Mouse (Mus musculus) MEL (cell line): Measurements from ENCODE around the gene Olfr139. TPM values are rescaled to one million over a fixed set of nuclear protein-coding genes. Genes with fewer than 3 reads are reported as not detected.

Source experiments
- DNase-seq: peaks from one replicate; pipeline ENCODE4 v3.0.0; 2011; ENCODE audit warnings: low read depth, low spot score
- H3K27ac ChIP-seq: 2 replicates; pipeline ENCODE4 v1.5.1; 2012; ENCODE audit warnings: low read depth, mild to moderate bottlenecking, control low read depth, low read length, moderate library complexity; ENCODE audit not compliant: control insufficient read depth
- H3K27me3 ChIP-seq, 2 experiments: fragments of 150-350 bp in 1 of 2; sonication (generic) in 1 of 2; 2 replicates each; pipeline ENCODE4 v1.6.1; 2012; ENCODE audit warnings: low read length in 2 of 2, mild to moderate bottlenecking in 2 of 2, improper control_type of control experiment in 1 of 2, moderate library complexity in 1 of 2; ENCODE audit not compliant: insufficient read depth in 2 of 2, control insufficient read depth in 1 of 2
- H3K36me3 ChIP-seq, 2 experiments: 2 replicates each; pipeline ENCODE4 v1.6.1; 2012 to 2014; ENCODE audit warnings: low read length in 2 of 2, improper control_type of control experiment in 1 of 2, inconsistent platforms in 1 of 2, mild to moderate bottlenecking in 1 of 2; ENCODE audit not compliant: insufficient read depth in 2 of 2, control insufficient read depth in 1 of 2
- H3K4me1 ChIP-seq, 2 experiments: fragments of 150-350 bp in 1 of 2; sonication (generic) in 1 of 2; 2 replicates each; pipeline ENCODE4 v1.6.1; 2012; ENCODE audit warnings: low read length in 2 of 2, improper control_type of control experiment in 1 of 2, mild to moderate bottlenecking in 1 of 2; ENCODE audit not compliant: insufficient read depth in 2 of 2, control insufficient read depth in 1 of 2
- H3K4me3 ChIP-seq, 2 experiments: fragments of 150-350 bp in 1 of 2; sonication (generic) in 1 of 2; 2 replicates each; pipeline ENCODE4 v1.5.1; 2012; ENCODE audit warnings: low read depth in 2 of 2, low read length in 2 of 2, mild to moderate bottlenecking in 2 of 2, moderate library complexity in 2 of 2, control low read depth in 1 of 2, improper control_type of control experiment in 1 of 2; ENCODE audit not compliant: control insufficient read depth in 1 of 2, insufficient read depth in 1 of 2
- H3K79me2 ChIP-seq: 2 replicates; pipeline ENCODE4 v1.6.1; 2012; ENCODE audit warnings: mild to moderate bottlenecking, low read length, moderate library complexity; ENCODE audit not compliant: control insufficient read depth, poor library complexity, insufficient read depth
- H3K9ac ChIP-seq: 2 replicates; pipeline ENCODE4 v1.6.1; 2012; ENCODE audit warnings: low read depth, mild to moderate bottlenecking, control low read depth, low read length, moderate library complexity; ENCODE audit not compliant: control insufficient read depth, poor library complexity, severe bottlenecking
- H3K9me3 ChIP-seq: fragments of 150-350 bp; sonication (generic); replicated peaks from 2 replicates; pipeline ENCODE4 v1.6.1; 2012; ENCODE audit warnings: mild to moderate bottlenecking, low read length, improper control_type of control experiment, moderate library complexity; ENCODE audit not compliant: insufficient read depth
- BHLHE40 ChIP-seq: IDR thresholded peaks from 2 replicates; pipeline ENCODE4 v1.6.1; 2012; ENCODE audit warnings: low read depth, mild to moderate bottlenecking, inconsistent platforms, low read length, improper control_type of control experiment, borderline replicate concordance
- CHD1 ChIP-seq: IDR thresholded peaks from 2 replicates; pipeline ENCODE4 v1.6.1; 2012; ENCODE audit warnings: low read depth, mild to moderate bottlenecking, inconsistent platforms, low read length, improper control_type of control experiment
- CHD2 ChIP-seq: IDR thresholded peaks from 2 replicates; pipeline ENCODE4 v1.6.1; 2011; ENCODE audit warnings: low read length, improper control_type of control experiment
- CTCF ChIP-seq, 3 experiments: IDR thresholded peaks in 2 of 3; conservative IDR thresholded peaks in 1 of 3; 2 replicates each; pipeline ENCODE4 v1.5.1; 2011 to 2012; ENCODE audit warnings: low read length in 3 of 3, low read depth in 2 of 3, mild to moderate bottlenecking in 2 of 3, improper control_type of control experiment in 1 of 3, inconsistent platforms in 1 of 3, mixed read lengths in 1 of 3, moderate library complexity in 1 of 3; ENCODE audit not compliant: control insufficient read depth in 1 of 3, insufficient read depth in 1 of 3, poor library complexity in 1 of 3, severe bottlenecking in 1 of 3
- E2F4 ChIP-seq: IDR thresholded peaks from 2 replicates; pipeline ENCODE4 v1.6.1; 2011; ENCODE audit warnings: low read depth, low read length, improper control_type of control experiment, borderline replicate concordance
- ELF1 ChIP-seq: IDR thresholded peaks from 2 replicates; pipeline ENCODE4 v1.6.1; 2014; ENCODE audit warnings: low read depth, mild to moderate bottlenecking, inconsistent platforms, low read length, improper control_type of control experiment, moderate library complexity
- EP300 ChIP-seq, 2 experiments: IDR thresholded peaks; 2 replicates each; pipeline ENCODE4 v1.6.1; 2011; ENCODE audit warnings: improper control_type of control experiment in 2 of 2, low read length in 2 of 2, low read depth in 1 of 2, mild to moderate bottlenecking in 1 of 2
- ETS1 ChIP-seq: IDR thresholded peaks from 2 replicates; pipeline ENCODE4 v1.6.1; 2012; ENCODE audit warnings: low read depth, mild to moderate bottlenecking, inconsistent platforms, low read length, improper control_type of control experiment, moderate library complexity
- JUND ChIP-seq: IDR thresholded peaks from 2 replicates; pipeline ENCODE4 v1.6.1; 2011; ENCODE audit warnings: low read depth, mild to moderate bottlenecking, improper control_type of control experiment, low read length
- KAT2A ChIP-seq: conservative IDR thresholded peaks from 2 replicates; pipeline ENCODE4 v1.6.1; 2012; ENCODE audit warnings: low read depth, low read length, improper control_type of control experiment, inconsistent platforms
- MAFK ChIP-seq: IDR thresholded peaks from 2 replicates; pipeline ENCODE4 v1.6.1; 2011; ENCODE audit warnings: low read depth, mild to moderate bottlenecking, low read length, improper control_type of control experiment, borderline replicate concordance
- MAX ChIP-seq: IDR thresholded peaks from 2 replicates; pipeline ENCODE4 v1.6.1; 2011; ENCODE audit warnings: low read length, improper control_type of control experiment
- MXI1 ChIP-seq: IDR thresholded peaks from 2 replicates; pipeline ENCODE4 v1.6.1; 2011; ENCODE audit warnings: mild to moderate bottlenecking, low read depth, low read length, improper control_type of control experiment
- MYC ChIP-seq: IDR thresholded peaks from 2 replicates; pipeline ENCODE4 v1.6.1; 2011; ENCODE audit warnings: low read depth, mild to moderate bottlenecking, low read length, improper control_type of control experiment, moderate library complexity
- NELFE ChIP-seq: IDR thresholded peaks from 2 replicates; pipeline ENCODE4 v1.6.1; 2011; ENCODE audit warnings: low read depth, low read length, improper control_type of control experiment
- NRF1 ChIP-seq: IDR thresholded peaks from 2 replicates; pipeline ENCODE4 v1.6.1; 2014; ENCODE audit warnings: low read depth, mild to moderate bottlenecking, inconsistent platforms, low read length, improper control_type of control experiment, moderate library complexity; ENCODE audit not compliant: poor library complexity, insufficient read depth, severe bottlenecking
- POLR2AphosphoS2 ChIP-seq: IDR thresholded peaks from 2 replicates; pipeline ENCODE4 v1.6.1; 2011; ENCODE audit warnings: low read length, improper control_type of control experiment
- POLR2AphosphoS5 ChIP-seq: IDR thresholded peaks from 2 replicates; pipeline ENCODE4 v1.6.1; 2012; ENCODE audit warnings: low read depth, borderline replicate concordance, mild to moderate bottlenecking, inconsistent platforms, low read length, moderate library complexity, mixed read lengths
- RAD21 ChIP-seq: IDR thresholded peaks from 2 replicates; pipeline ENCODE4 v1.6.1; 2011; ENCODE audit warnings: mild to moderate bottlenecking, low read depth, low read length, improper control_type of control experiment
- RCOR1 ChIP-seq: IDR thresholded peaks from 2 replicates; pipeline ENCODE4 v1.6.1; 2012; ENCODE audit warnings: low read depth, mild to moderate bottlenecking, inconsistent platforms, low read length, improper control_type of control experiment
- SMC3 ChIP-seq: IDR thresholded peaks from 2 replicates; pipeline ENCODE4 v1.6.1; 2011; ENCODE audit warnings: low read depth, low read length, improper control_type of control experiment
- TAL1 ChIP-seq: IDR thresholded peaks from 2 replicates; pipeline ENCODE4 v1.6.1; 2012; ENCODE audit warnings: mild to moderate bottlenecking, inconsistent platforms, low read length, moderate library complexity, mixed read lengths
- UBTF ChIP-seq: IDR thresholded peaks from 2 replicates; pipeline ENCODE4 v1.6.1; 2012; ENCODE audit warnings: low read depth, mild to moderate bottlenecking, inconsistent platforms, low read length, improper control_type of control experiment, moderate library complexity, borderline replicate concordance; ENCODE audit not compliant: insufficient read depth
- USF1 ChIP-seq: IDR thresholded peaks from 2 replicates; pipeline ENCODE4 v1.6.1; 2014; ENCODE audit warnings: low read depth, mild to moderate bottlenecking, inconsistent platforms, low read length, improper control_type of control experiment, moderate library complexity
- ZKSCAN1 ChIP-seq: IDR thresholded peaks from 2 replicates; pipeline ENCODE4 v1.6.1; 2012; ENCODE audit warnings: low read depth, mild to moderate bottlenecking, inconsistent platforms, low read length, improper control_type of control experiment, moderate library complexity
- ZMIZ1 ChIP-seq: IDR thresholded peaks from 2 replicates; pipeline ENCODE4 v1.6.1; 2012; ENCODE audit warnings: low read depth, mild to moderate bottlenecking, inconsistent platforms, low read length, improper control_type of control experiment, moderate library complexity
- ZNF384 ChIP-seq: IDR thresholded peaks from 2 replicates; pipeline ENCODE4 v1.6.1; 2012; ENCODE audit warnings: low read depth, mild to moderate bottlenecking, inconsistent platforms, low read length, improper control_type of control experiment
- polyA plus RNA-seq, 2 experiments: library from polyadenylated mRNA; stranded (reverse) in 1 of 2; unstranded in 1 of 2; fragments of >175 nt in 1 of 2; fragments of >200 nt in 1 of 2; gene quantifications; 2 replicates each; pipeline versions ENCODE4 v1.2.1 to v1.2.4; 2012; ENCODE audit warnings: low replicate concordance in 2 of 2, low read depth in 1 of 2; ENCODE audit not compliant: insufficient read length in 2 of 2, insufficient read depth in 1 of 2, missing spikeins in 1 of 2
- total RNA-seq: library from RNA; depleted of rRNA; stranded (reverse); fragments of 300-350 nt; gene quantifications from 2 replicates; pipeline ENCODE4 v1.2.3, GENCODE M21; 2012; rRNA removed

Olfr139 gene
- total RNA-seq (not detected in 2 replicates), polyA plus RNA-seq (not detected)

GRCm38 (mm10) chr11:74056451-74056850 lies at the start of gene Olfr139, which contains the start of gene Olfr399:
Gene Olfr139 (minus strand): TSS chr11:74056551.
Gene Olfr399 (minus strand): TSS chr11:74056615.
- no peak within 1 kb of the TSS for H3K27ac ChIP-seq
- no peak for DNase-seq
- H3K9ac ChIP-seq = no peak within 1 kb of the TSS
- no peak for TF ChIP-seq MXI1
- no peak for TF ChIP-seq ELF1
- TF ChIP-seq NELFE = no peak
- no peak for TF ChIP-seq MYC
- TF ChIP-seq JUND = no peak
- TF ChIP-seq MAX = no peak
- TF ChIP-seq MAFK = no peak
- no peak for TF ChIP-seq TAL1
- TF ChIP-seq ZNF384 = no peak
- TF ChIP-seq CTCF (IDR thresholded peaks at IDR 0.05 in 2 of 3, conservative IDR thresholded peaks at IDR 0.05 in 1 of 3; ENCODE audit: control insufficient read depth in 1 of 3, insufficient read depth in 1 of 3, low read depth in 2 of 3, low read length in 3 of 3, poor library complexity in 1 of 3, severe bottlenecking in 1 of 3) = no peak
- no peak for TF ChIP-seq ZKSCAN1
- no peak for TF ChIP-seq RCOR1
- TF ChIP-seq SMC3 = no peak
- TF ChIP-seq UBTF = no peak
- no peak for TF ChIP-seq BHLHE40
- no peak for TF ChIP-seq POLR2AphosphoS2
- TF ChIP-seq EP300 (IDR thresholded peaks at IDR 0.05; ENCODE audit: low read depth in 1 of 2, low read length in 2 of 2) = no peak
- no peak for TF ChIP-seq ETS1
- TF ChIP-seq ZMIZ1 = no peak
- no peak for TF ChIP-seq CHD2
- TF ChIP-seq, all 39 proteins: peak for 0
- no peaks in the 10 kb centered on the region for H3K36me3 ChIP-seq
- H3K27me3 ChIP-seq = no peaks in the 10 kb centered on the region
- H3K9me3 ChIP-seq = no peaks in the 10 kb centered on the region
- no peaks in the 10 kb centered on the region for H3K79me2 ChIP-seq
- no peaks in the 10 kb centered on the region for H3K4me1 ChIP-seq
- H3K4me3 ChIP-seq = no peak within 1 kb of the TSS

- Histone ChIP-seq H3K9me3 (no peaks in the 10 kb centered on the region), H3K27ac (no peak overlapping the region), H3K27me3 (no peaks in the 10 kb centered on the region)
- TF ChIP-seq E2F4 = no peak
- no peak for TF ChIP-seq RAD21
- TF ChIP-seq KAT2A = no peak
- no peak for TF ChIP-seq MAFK
- TF ChIP-seq CHD2 = no peak
- TF ChIP-seq NELFE = no peak
- no peak for TF ChIP-seq EP300 (IDR thresholded peaks at IDR 0.05; ENCODE audit: low read depth in 1 of 2, low read length in 2 of 2)
- TF ChIP-seq NRF1 = no peak
- no peak for TF ChIP-seq POLR2AphosphoS5
- TF ChIP-seq USF1 = no peak
- TF ChIP-seq ZNF384 = no peak
- TF ChIP-seq CHD1 = no peak
- TF ChIP-seq CTCF (IDR thresholded peaks at IDR 0.05 in 2 of 3, conservative IDR thresholded peaks at IDR 0.05 in 1 of 3; ENCODE audit: control insufficient read depth in 1 of 3, insufficient read depth in 1 of 3, low read depth in 2 of 3, low read length in 3 of 3, poor library complexity in 1 of 3, severe bottlenecking in 1 of 3) = no peak
- TF ChIP-seq, all 39 proteins: peak for 0
- Histone ChIP-seq H3K4me3 (no peak overlapping the region), H3K79me2 (no peaks in the 10 kb centered on the region), H3K36me3 (no peaks in the 10 kb centered on the region), H3K4me1 (no peaks in the 10 kb centered on the region; a peak in 1 of 4 replicates), H3K9ac (no peak overlapping the region)
- no peak for DNase-seq
Measured at GRCm38 (mm10) chr11:74105066-74105465, 48.7 kb upstream of the Olfr139 start.
